In genomic region chr14:8462321-8462909, GRCm38 (mm10) we compare ENCODE assay signal across 13 mouse cellular contexts.
"Had no signal": no experiment of that assay in that cellular context is flagged by ENCODE, and none has a peak within 500 bp of the region (broad histone marks: within the 10 kb centered on the region; RNA-seq: fewer than 3 reads in every experiment).

No protein-coding gene starts in this region.

- H3K9me3 ChIP-seq: limb, embryonic 12.5 days; liver, embryonic 13.5 days; lung, embryonic 15.5 days; megakaryocyte, embryonic 14.5 days; midbrain, embryonic 15.5 days; neural tube, embryonic 12.5 days had no signal

- DNase-seq: kidney, postnatal 14 days; liver; liver, embryonic 13.5 days; liver, postnatal 0 days; lung, postnatal 14 days; thymus, postnatal 4 days had no signal

- H3K27me3 ChIP-seq: limb, embryonic 12.5 days; liver, embryonic 13.5 days; lung, embryonic 15.5 days; midbrain, embryonic 15.5 days; neural tube, embryonic 12.5 days had no signal

- H3K4me3 ChIP-seq: limb, embryonic 12.5 days; liver, embryonic 13.5 days; lung, embryonic 15.5 days; megakaryocyte, embryonic 14.5 days; midbrain, embryonic 15.5 days; neural tube, embryonic 12.5 days had no signal

- H3K4me1 ChIP-seq: liver, embryonic 13.5 days; lung, embryonic 15.5 days; neural tube, embryonic 12.5 days had no signal

- H3K36me3 ChIP-seq: limb, embryonic 12.5 days; liver, embryonic 13.5 days; lung, embryonic 15.5 days; midbrain, embryonic 15.5 days; neural tube, embryonic 12.5 days had no signal

- H3K27ac ChIP-seq: limb, embryonic 12.5 days; liver, embryonic 13.5 days; lung, embryonic 15.5 days; macrophage; midbrain, embryonic 15.5 days; neural tube, embryonic 12.5 days; stomach, postnatal 0 days had no signal
